Comparison of ENCODE assay signal across 29 mouse cellular contexts in the genomic region with DNA sequence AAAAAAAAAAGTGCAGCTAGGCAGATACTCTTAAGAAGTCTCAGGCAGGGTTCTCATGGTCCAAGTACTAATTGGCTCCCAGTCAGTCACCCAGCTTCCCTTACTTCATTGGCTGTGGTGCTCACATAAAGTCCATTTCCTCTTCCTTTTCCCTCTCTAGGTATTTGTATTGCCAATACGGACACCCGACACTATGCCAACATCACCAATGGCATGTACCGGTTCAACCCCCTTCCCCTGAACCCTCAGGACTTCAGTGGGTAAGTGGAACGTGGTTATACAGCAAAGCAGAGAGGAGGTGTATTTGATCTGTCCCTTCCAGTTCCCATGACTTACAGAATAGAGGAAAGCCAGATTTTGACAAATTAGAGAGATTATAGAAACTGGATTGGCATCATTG. TPM values are rescaled to one million over a fixed set of nuclear protein-coding genes. Genes with fewer than 3 reads are reported as not detected.
"Had no signal": no experiment of that assay in that cellular context is flagged by ENCODE, and none has a peak within 500 bp of the region (broad histone marks: within the 10 kb centered on the region; RNA-seq: fewer than 3 reads in every experiment).

No protein-coding gene starts in this region.

- ATAC-seq: forebrain, embryonic 13.5 days; forebrain, embryonic 14.5 days; forebrain, embryonic 15.5 days; forebrain, embryonic 16.5 days; forebrain, postnatal 0 days had no signal

- H3K9me3 ChIP-seq: embryonic facial prominence, embryonic 10.5 days; embryonic facial prominence, embryonic 12.5 days; embryonic facial prominence, embryonic 13.5 days; embryonic facial prominence, embryonic 15.5 days; forebrain, embryonic 10.5 days; forebrain, embryonic 12.5 days; forebrain, embryonic 13.5 days; forebrain, embryonic 15.5 days had no signal

- H3K9ac ChIP-seq: embryonic facial prominence, embryonic 12.5 days; embryonic facial prominence, embryonic 13.5 days; embryonic facial prominence, embryonic 15.5 days; forebrain, embryonic 12.5 days; forebrain, embryonic 13.5 days; forebrain, embryonic 15.5 days; forebrain, postnatal 0 days had no signal

- H3K27ac ChIP-seq: embryonic facial prominence, embryonic 10.5 days; embryonic facial prominence, embryonic 12.5 days; embryonic facial prominence, embryonic 13.5 days; embryonic facial prominence, embryonic 15.5 days; forebrain, embryonic 10.5 days; forebrain, embryonic 12.5 days; forebrain, embryonic 13.5 days; forebrain, embryonic 15.5 days; gastrocnemius, adult 2 months; heart, adult 2 months had no signal

- DNase-seq: cerebellum, adult 2 months; cerebellum, adult 8-10 months; cerebellum, adult 9-10 months; cerebellum, adult 9-11 months; cerebellum, postnatal 10 days; cerebellum, postnatal 14 days; cerebellum, postnatal 25 days; cerebellum, postnatal 36 days; embryo, embryonic 11 days; forebrain, postnatal 0 days; gastrocnemius, adult 2 months; gastrocnemius, postnatal 10 days; gastrocnemius, postnatal 14 days; gastrocnemius, postnatal 25 days; gastrocnemius, postnatal 36 days; heart, adult 18-20 months; heart, adult 2 months had no signal

- H3K36me3 ChIP-seq: embryonic facial prominence, embryonic 10.5 days; embryonic facial prominence, embryonic 12.5 days; embryonic facial prominence, embryonic 13.5 days; embryonic facial prominence, embryonic 15.5 days; forebrain, embryonic 10.5 days; forebrain, embryonic 12.5 days; forebrain, embryonic 15.5 days had no signal

- H3K4me2 ChIP-seq: embryonic facial prominence, embryonic 12.5 days; embryonic facial prominence, embryonic 13.5 days; embryonic facial prominence, embryonic 15.5 days; forebrain, embryonic 12.5 days; forebrain, embryonic 13.5 days; forebrain, embryonic 15.5 days had no signal

- H3K4me3 ChIP-seq: embryonic facial prominence, embryonic 10.5 days; embryonic facial prominence, embryonic 12.5 days; embryonic facial prominence, embryonic 13.5 days; embryonic facial prominence, embryonic 15.5 days; erythroblast, embryonic 14.5 days; forebrain, embryonic 10.5 days; forebrain, embryonic 12.5 days; forebrain, embryonic 13.5 days; forebrain, embryonic 15.5 days; gastrocnemius, adult 2 months; heart, adult 2 months had no signal

- H3K4me1 ChIP-seq: embryonic facial prominence, embryonic 12.5 days; embryonic facial prominence, embryonic 13.5 days; embryonic facial prominence, embryonic 15.5 days; forebrain, embryonic 10.5 days; forebrain, embryonic 12.5 days; forebrain, embryonic 13.5 days had no signal

- H3K27me3 ChIP-seq: embryonic facial prominence, embryonic 12.5 days; embryonic facial prominence, embryonic 13.5 days; embryonic facial prominence, embryonic 15.5 days; forebrain, embryonic 12.5 days; forebrain, embryonic 13.5 days; forebrain, embryonic 15.5 days had no signal

RNA-seq across cellular contexts. Expression of a gene that starts 16.6 kb away (rescaled TPM):
- total RNA-seq: common myeloid progenitor, adult 5-6 weeks had no signal
- polyA plus RNA-seq: erythroblast, embryonic 14.5 days had no signal
